Mouse (Mus musculus): ENCODE measurements at regions not wholly inside any gene's neighbourhood (a gene's known extent, or its start where the extent isn't known, plus 50 kb on each side); places are given as distances from the start of the nearest gene placed in this dataset.

- Histone ChIP-seq H3K9me3 (no peaks in the 10 kb centered on the region), H3K27me3 (ENCODE audit: poor library complexity, severe bottlenecking) (no peaks in the 10 kb centered on the region), H3K4me1 (peaks cover 64% of the 10 kb centered on the region), H3K36me3 (replicated peaks) (no peaks in the 10 kb centered on the region), H3K27ac (peak overlapping the region; percentile 95), H3K4me3 (peak overlapping the region; percentile 49)
- peak; percentile 86 for DNase-seq (ENCODE audit: extremely low spot score, low spot score)
- 1% methylated on average over 22 of the region's 22 CpGs for WGBS
These were observed 412.7 kb upstream of the Atp11b start for GRCm38 (mm10) chr3:35340935-35341800.

GRCm38 (mm10) chr3:35341840-35342239 is 412.1 kb upstream of the Atp11b start:
- Histone ChIP-seq H3K9me3 (no peaks in the 10 kb centered on the region), H3K4me3 (peak overlapping the region; percentile 49), H3K36me3 (replicated peaks) (no peaks in the 10 kb centered on the region), H3K27me3 (ENCODE audit: poor library complexity, severe bottlenecking) (no peaks in the 10 kb centered on the region), H3K27ac (peak overlapping the region; percentile 95), H3K4me1 (peaks cover 64% of the 10 kb centered on the region)
- WGBS = 3% methylated on average over 9 of the region's 9 CpGs
- DNase-seq (ENCODE audit: extremely low spot score, low spot score) = no peak

- no peak for DNase-seq (ENCODE audit: extremely low spot score, low spot score)
- Histone ChIP-seq H3K9me3 (no peaks in the 10 kb centered on the region), H3K27me3 (ENCODE audit: poor library complexity, severe bottlenecking) (no peaks in the 10 kb centered on the region), H3K36me3 (replicated peaks) (no peaks in the 10 kb centered on the region), H3K27ac (peak overlapping the region; percentile 95), H3K4me1 (peaks cover 64% of the 10 kb centered on the region), H3K4me3 (no peak overlapping the region)
- 67% methylated on average over 4 of the region's 4 CpGs for WGBS
These were observed 411.3 kb upstream of the Atp11b start for GRCm38 (mm10) chr3:35342584-35342983.

GRCm38 (mm10) chr3:35343936-35344335 is 410.0 kb upstream of the Atp11b start:
- Histone ChIP-seq H3K27ac (peak overlapping the region; percentile 75), H3K27me3 (ENCODE audit: poor library complexity, severe bottlenecking) (no peaks in the 10 kb centered on the region), H3K9me3 (no peaks in the 10 kb centered on the region), H3K36me3 (replicated peaks) (no peaks in the 10 kb centered on the region), H3K4me1 (peaks cover 64% of the 10 kb centered on the region), H3K4me3 (no peak overlapping the region)
- whole genome bisulfite sequencing = 76% methylated on average over 5 of the region's 5 CpGs
- DNase-seq (ENCODE audit: extremely low spot score, low spot score) = no peak

- 56% methylated on average over 7 of the region's 7 CpGs for WGBS
- H3K4me3 ChIP-seq = no peak overlapping the region
- H3K4me1 ChIP-seq = peaks cover 50% of the 10 kb centered on the region
- no peaks in the 10 kb centered on the region for H3K9me3 ChIP-seq
- no peaks in the 10 kb centered on the region for H3K36me3 ChIP-seq (replicated peaks)
- H3K27me3 ChIP-seq (ENCODE audit: poor library complexity, severe bottlenecking) = no peaks in the 10 kb centered on the region
- no peak for DNase-seq (ENCODE audit: extremely low spot score, low spot score)
- peak overlapping the region; percentile 48 for H3K27ac ChIP-seq
These were observed 404.8 kb upstream of the Atp11b start for GRCm38 (mm10) chr3:35349114-35349513.

GRCm38 (mm10) chr3:35353442-35353841 is 400.5 kb upstream of the Atp11b start:
- Histone ChIP-seq H3K27me3 (ENCODE audit: poor library complexity, severe bottlenecking) (no peaks in the 10 kb centered on the region), H3K9me3 (no peaks in the 10 kb centered on the region), H3K27ac (no peak overlapping the region), H3K4me3 (no peak overlapping the region), H3K36me3 (replicated peaks) (no peaks in the 10 kb centered on the region), H3K4me1 (peaks cover 42% of the 10 kb centered on the region)
- WGBS = 89% methylated on average over 9 of the region's 9 CpGs
- DNase-seq (ENCODE audit: extremely low spot score, low spot score) = peak; percentile 3

- 83% methylated on average over 7 of the region's 7 CpGs for WGBS
- Histone ChIP-seq H3K27me3 (ENCODE audit: poor library complexity, severe bottlenecking) (no peaks in the 10 kb centered on the region), H3K36me3 (replicated peaks) (no peaks in the 10 kb centered on the region), H3K9me3 (no peaks in the 10 kb centered on the region), H3K27ac (no peak overlapping the region), H3K4me3 (no peak overlapping the region), H3K4me1 (peaks cover 45% of the 10 kb centered on the region)
- DNase-seq (ENCODE audit: extremely low spot score, low spot score) = peak; percentile 11
These were observed 400.0 kb upstream of the Atp11b start for GRCm38 (mm10) chr3:35353920-35354319.

GRCm38 (mm10) chr3:35354356-35354755 is 399.6 kb upstream of the Atp11b start:
- H3K9me3 ChIP-seq = no peaks in the 10 kb centered on the region
- H3K36me3 ChIP-seq (replicated peaks) = no peaks in the 10 kb centered on the region
- H3K4me3 ChIP-seq = no peak overlapping the region
- H3K27ac ChIP-seq = no peak overlapping the region
- 92% methylated on average over 5 of the region's 5 CpGs for WGBS
- peak; percentile 12 for DNase-seq (ENCODE audit: extremely low spot score, low spot score)
- H3K27me3 ChIP-seq (ENCODE audit: poor library complexity, severe bottlenecking) = no peaks in the 10 kb centered on the region
- H3K4me1 ChIP-seq = peaks cover 42% of the 10 kb centered on the region

GRCm38 (mm10) chr3:35357111-35357510 is 396.8 kb upstream of the Atp11b start:
- WGBS = 74% methylated on average over 15 of the region's 15 CpGs
- peak; percentile 13 for DNase-seq (ENCODE audit: extremely low spot score, low spot score)
- H3K27ac ChIP-seq = no peak overlapping the region
- H3K27me3 ChIP-seq (ENCODE audit: poor library complexity, severe bottlenecking) = no peaks in the 10 kb centered on the region
- H3K36me3 ChIP-seq (replicated peaks) = no peaks in the 10 kb centered on the region
- peaks cover 33% of the 10 kb centered on the region for H3K4me1 ChIP-seq
- no peak overlapping the region for H3K4me3 ChIP-seq
- H3K9me3 ChIP-seq = no peaks in the 10 kb centered on the region

- DNase-seq (ENCODE audit: extremely low spot score, low spot score) = peak; percentile 12
- Histone ChIP-seq H3K27ac (peak overlapping the region; percentile 53; the same call in 1 of the 2 replicates), H3K4me3 (no peak overlapping the region), H3K27me3 (ENCODE audit: poor library complexity, severe bottlenecking) (no peaks in the 10 kb centered on the region), H3K9me3 (no peaks in the 10 kb centered on the region), H3K4me1 (peaks cover 27% of the 10 kb centered on the region), H3K36me3 (replicated peaks) (no peaks in the 10 kb centered on the region)
- WGBS = 84% methylated on average over 6 of the region's 6 CpGs
These were observed 395.4 kb upstream of the Atp11b start for GRCm38 (mm10) chr3:35358541-35358940.

GRCm38 (mm10) chr3:35359288-35359687 is 394.6 kb upstream of the Atp11b start:
- Histone ChIP-seq H3K4me1 (peaks cover 24% of the 10 kb centered on the region), H3K27me3 (ENCODE audit: poor library complexity, severe bottlenecking) (no peaks in the 10 kb centered on the region), H3K27ac (no peak overlapping the region), H3K9me3 (no peaks in the 10 kb centered on the region), H3K4me3 (no peak overlapping the region), H3K36me3 (replicated peaks) (no peaks in the 10 kb centered on the region)
- WGBS = 85% methylated on average over 8 of the region's 8 CpGs
- peak; percentile 7 for DNase-seq (ENCODE audit: extremely low spot score, low spot score)

GRCm38 (mm10) chr3:35360515-35360914 is 393.4 kb upstream of the Atp11b start:
- Histone ChIP-seq H3K27me3 (ENCODE audit: poor library complexity, severe bottlenecking) (no peaks in the 10 kb centered on the region), H3K27ac (no peak overlapping the region), H3K9me3 (no peaks in the 10 kb centered on the region), H3K4me3 (no peak overlapping the region), H3K36me3 (replicated peaks) (no peaks in the 10 kb centered on the region), H3K4me1 (peaks cover 24% of the 10 kb centered on the region)
- DNase-seq (ENCODE audit: extremely low spot score, low spot score) = peak; percentile 8

- no peak overlapping the region; the same call in 1 of the 2 replicates for H3K27ac ChIP-seq
- H3K4me3 ChIP-seq = no peak overlapping the region
- no peaks in the 10 kb centered on the region for H3K27me3 ChIP-seq (ENCODE audit: poor library complexity, severe bottlenecking)
- no peaks in the 10 kb centered on the region for H3K36me3 ChIP-seq (replicated peaks)
- DNase-seq (ENCODE audit: extremely low spot score, low spot score) = peak; percentile 8
- H3K4me1 ChIP-seq = peaks cover 24% of the 10 kb centered on the region
- 81% methylated on average over 2 of the region's 2 CpGs for WGBS
- H3K9me3 ChIP-seq = no peaks in the 10 kb centered on the region
These were observed 392.8 kb upstream of the Atp11b start for GRCm38 (mm10) chr3:35361086-35361485.
